Mouse (Mus musculus) heart, postnatal 4 days (tissue): ENCODE measurements around the gene Tmem220. TPM values are rescaled to one million over a fixed set of nuclear protein-coding genes. Genes with fewer than 3 reads are reported as not detected.
A peak's percentile ranks its signal among the peaks of the same experiment; 100 is the strongest.

ENCODE experiments used
- DNase-seq: peaks from one replicate; pipeline ENCODE4 v3.0.0; 2021
- total RNA-seq, 2 experiments: library from RNA; stranded (reverse); gene quantifications; 2 replicates each; pipeline ENCODE4 v1.2.3; 2021

Tmem220 gene
- total RNA-seq, 2 experiments from 2014 or later: 1.2 to 1.5 TPM

GRCm38 (mm10) chr11:67062726-67063125 is 37.8 kb downstream of the Tmem220 start:
- DNase-seq: no peak

GRCm38 (mm10) chr11:67067741-67068140 is 42.8 kb downstream of the Tmem220 start:
- no peak for DNase-seq

GRCm38 (mm10) chr11:67072615-67073130 is 47.7 kb downstream of the Tmem220 start:
- DNase-seq: no peak

- DNase-seq: no peak
Observed at GRCm38 (mm10) chr11:67075036-67075435, 50.1 kb downstream of the Tmem220 start.

GRCm38 (mm10) chr11:67076781-67077180 is 51.8 kb downstream of the Tmem220 start:
- no peak for DNase-seq

- DNase-seq: no peak
Observed at GRCm38 (mm10) chr11:67077435-67077834, 52.5 kb downstream of the Tmem220 start.

GRCm38 (mm10) chr11:67078000-67078399 is 53.0 kb downstream of the Tmem220 start, which contains the start of gene Myh3:
Gene Myh3, plus strand, starts transcription at chr11:67078300.
- no peak for DNase-seq

GRCm38 (mm10) chr11:67078888-67079287 is 53.9 kb downstream of the Tmem220 start:
- no peak for DNase-seq

- no peak for DNase-seq
Observed at GRCm38 (mm10) chr11:67079740-67080139, 54.8 kb downstream of the Tmem220 start.

GRCm38 (mm10) chr11:67080168-67080567 is 55.2 kb downstream of the Tmem220 start:
- peak; percentile 72 for DNase-seq

GRCm38 (mm10) chr11:67081125-67081649 is 56.2 kb downstream of the Tmem220 start:
- DNase-seq: peak; percentile 32

- DNase-seq: no peak
Observed at GRCm38 (mm10) chr11:67082188-67082587, 57.2 kb downstream of the Tmem220 start.

- DNase-seq: no peak
Observed at GRCm38 (mm10) chr11:67082793-67083192, 57.8 kb downstream of the Tmem220 start.

- no peak for DNase-seq
Observed at GRCm38 (mm10) chr11:67083239-67083638, 58.3 kb downstream of the Tmem220 start.

GRCm38 (mm10) chr11:67083712-67084340 is 58.9 kb downstream of the Tmem220 start:
- DNase-seq: no peak

Other genes with a start within 250 kb of the Tmem220 start
- gene Pirt, start 113.2 kb upstream of the Tmem220 start, total RNA-seq: 10 to 100 TPM; 32.0 to 36.6 TPM
- under 1 TPM; 0.34 to 0.52 TPM for gene Tmem238l, start 68.5 kb upstream of the Tmem220 start, total RNA-seq
- 10 to 100 TPM; 13.9 to 15.8 TPM for gene Adprm, start 27.4 kb downstream of the Tmem220 start, total RNA-seq
- gene Sco1, start 27.5 kb downstream of the Tmem220 start, total RNA-seq: 10 to 100 TPM; 18.7 to 18.9 TPM
- gene Myh3, start 53.1 kb downstream of the Tmem220 start, total RNA-seq: under 1 TPM; 0.12 to 0.63 TPM
- gene Myh2, start 145.9 kb downstream of the Tmem220 start, total RNA-seq: under 1 TPM in 1 of 2 experiments, not detected in 1; 0.65 TPM
- 1 to 10 TPM in 1 of 2 experiments, under 1 TPM in 1; 0.14 to 3.2 TPM for gene Myh1, start 174.9 kb downstream of the Tmem220 start, total RNA-seq
- under 1 TPM in 1 of 2 experiments, not detected in 1; 0.77 TPM for gene Myh4, start 212.9 kb downstream of the Tmem220 start, total RNA-seq